Mouse (Mus musculus) MEL (cell line): ENCODE data around the gene Tmbim1.

Experiments
- CHD1 ChIP-seq: IDR thresholded peaks from 2 replicates; pipeline ENCODE4 v1.6.1; 2012; ENCODE audit warnings: low read depth, mild to moderate bottlenecking, inconsistent platforms, low read length, improper control_type of control experiment
- CTCF ChIP-seq, 3 experiments: IDR thresholded peaks in 2 of 3; conservative IDR thresholded peaks in 1 of 3; 2 replicates each; pipeline ENCODE4 v1.5.1; 2011 to 2012; ENCODE audit warnings: low read length in 3 of 3, low read depth in 2 of 3, mild to moderate bottlenecking in 2 of 3, improper control_type of control experiment in 1 of 3, inconsistent platforms in 1 of 3, mixed read lengths in 1 of 3, moderate library complexity in 1 of 3; ENCODE audit not compliant: control insufficient read depth in 1 of 3, insufficient read depth in 1 of 3, poor library complexity in 1 of 3, severe bottlenecking in 1 of 3
- EP300 ChIP-seq, 2 experiments: IDR thresholded peaks; 2 replicates each; pipeline ENCODE4 v1.6.1; 2011; ENCODE audit warnings: improper control_type of control experiment in 2 of 2, low read length in 2 of 2, low read depth in 1 of 2, mild to moderate bottlenecking in 1 of 2
- ETS1 ChIP-seq: IDR thresholded peaks from 2 replicates; pipeline ENCODE4 v1.6.1; 2012; ENCODE audit warnings: low read depth, mild to moderate bottlenecking, inconsistent platforms, low read length, improper control_type of control experiment, moderate library complexity
- TBP ChIP-seq: IDR thresholded peaks from 2 replicates; pipeline ENCODE4 v1.8.0; 2011; ENCODE audit warnings: low read depth, low read length, improper control_type of control experiment
- ZMIZ1 ChIP-seq: IDR thresholded peaks from 2 replicates; pipeline ENCODE4 v1.6.1; 2012; ENCODE audit warnings: low read depth, mild to moderate bottlenecking, inconsistent platforms, low read length, improper control_type of control experiment, moderate library complexity

- TF ChIP-seq CTCF (IDR thresholded peaks at IDR 0.05 in 2 of 3, conservative IDR thresholded peaks at IDR 0.05 in 1 of 3; ENCODE audit: control insufficient read depth in 1 of 3, insufficient read depth in 1 of 3, low read depth in 2 of 3, low read length in 3 of 3, poor library complexity in 1 of 3, severe bottlenecking in 1 of 3) (no peak), ETS1 (no peak), ZMIZ1 (no peak), EP300 (IDR thresholded peaks at IDR 0.05; ENCODE audit: low read depth in 1 of 2, low read length in 2 of 2) (no peak), TBP (no peak), CHD1 (no peak)
Measured at GRCm38 (mm10) chr1:74335436-74336170, 30.2 kb upstream of the Tmbim1 start.
